Mouse (Mus musculus): ENCODE results near the gene Pfn3. TPM values are rescaled to one million over a fixed set of nuclear protein-coding genes. Genes with fewer than 3 reads are reported as not detected.

The Pfn3 gene
- not detected for polyA plus RNA-seq (2015; fragmentation: Illumina TruSeq; extraction: RNeasy Lipid Tissue Mini Kit (QIAGEN cat#74804); ENCODE audit: insufficient read depth, low replicate concordance)

DNA sequence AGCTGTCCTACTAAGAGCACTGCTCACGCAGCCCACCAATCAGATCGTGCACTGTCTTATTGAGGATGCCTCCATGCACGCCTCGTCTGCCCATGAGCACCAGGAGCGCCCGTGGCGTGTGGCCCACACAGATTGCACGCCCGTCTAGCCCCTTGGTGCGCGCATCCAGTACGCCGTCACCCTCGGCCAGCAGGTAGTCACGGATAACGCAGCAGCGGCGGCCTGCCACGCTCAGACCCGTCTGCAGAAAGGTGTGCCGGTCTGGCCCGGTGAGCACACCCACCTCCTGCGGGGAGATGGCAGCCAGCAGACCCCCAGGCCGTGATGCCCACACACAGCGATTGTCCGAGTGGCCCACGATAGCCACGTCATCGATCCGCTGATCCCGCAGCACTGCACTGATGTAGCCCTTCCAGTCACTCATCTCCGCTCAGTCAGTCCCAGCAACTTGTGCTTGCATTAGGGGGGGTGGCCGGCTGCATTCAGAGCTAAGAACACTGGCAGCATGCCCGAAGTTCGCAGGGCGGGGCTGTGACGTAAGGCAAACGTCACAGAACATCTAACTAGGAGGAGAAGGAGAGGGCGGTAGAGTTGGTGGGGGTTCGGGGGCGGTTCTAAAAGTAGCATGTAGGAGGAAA is at the start of gene Pfn3:
Pfn3 (minus strand) TSS at position 490 of the 638 bp plus-strand sequence.

DNA sequence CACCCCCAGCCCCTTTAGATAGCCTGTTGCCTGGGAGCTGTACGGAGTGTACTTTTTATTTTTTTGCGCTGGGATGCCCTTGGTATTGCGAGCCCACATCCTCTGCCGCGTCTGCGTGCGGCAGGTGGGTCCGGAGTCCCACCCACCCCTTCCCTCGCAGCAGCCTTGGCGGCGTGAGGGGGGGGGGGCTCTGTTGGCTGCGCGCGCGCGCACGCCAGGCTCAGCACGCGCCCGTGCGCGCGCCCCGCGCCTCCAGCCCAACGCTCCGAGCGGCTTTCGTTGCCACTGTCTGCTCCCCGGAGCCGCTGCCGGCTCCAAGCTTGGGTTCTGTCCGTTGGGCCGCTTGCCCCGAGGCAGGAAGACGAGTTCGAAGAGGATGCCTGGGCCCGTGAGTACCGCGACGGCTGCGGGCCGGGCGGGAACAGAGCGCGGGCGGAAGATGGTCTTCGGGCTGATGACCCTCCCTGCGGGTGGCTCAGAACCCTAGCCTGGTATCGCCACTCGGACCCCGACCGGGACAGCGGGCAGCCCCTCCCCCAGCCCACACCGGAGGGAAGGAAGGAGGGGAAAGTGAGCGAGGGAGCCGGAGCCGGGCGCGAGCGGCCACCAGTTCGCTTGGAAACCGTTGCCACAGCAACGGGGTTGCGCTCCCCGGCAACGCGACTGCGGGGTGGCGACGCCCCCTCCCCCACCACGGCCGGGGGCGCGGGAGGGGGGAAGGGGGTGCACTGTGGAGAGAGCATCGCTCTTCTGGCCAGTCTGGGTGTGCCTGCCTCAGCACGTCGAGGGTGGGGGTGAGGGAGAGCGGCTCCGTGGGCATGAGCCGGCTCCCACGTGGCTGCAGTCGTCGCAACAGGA is 49.2 kb upstream of the Pfn3 start, which contains the start of gene Prr7:
Prr7 (plus strand) TSS at position 241 of the 858 bp plus-strand sequence.

DNA sequence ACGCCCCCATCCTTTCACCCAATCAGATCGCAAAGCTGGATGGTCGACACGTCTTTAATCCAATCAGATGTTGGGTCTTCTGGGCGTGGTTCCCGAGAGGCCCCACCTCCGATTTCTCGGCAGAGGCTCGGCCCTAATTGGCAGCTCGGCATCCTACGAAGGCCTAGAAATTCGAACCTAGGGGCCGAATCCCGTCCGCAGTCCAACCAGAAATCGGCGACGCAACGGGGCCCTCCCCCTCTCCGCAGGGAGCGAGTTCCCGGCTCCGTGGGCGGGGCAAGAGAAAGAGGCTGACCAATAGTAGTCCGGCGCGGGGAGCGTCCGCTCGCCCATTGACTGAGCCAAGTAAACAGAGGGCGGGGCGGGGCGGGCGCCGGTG is 29.9 kb upstream of the Pfn3 start, which contains the start of gene Grk6:
Grk6 (plus strand) TSS at position 136 of the 379 bp plus-strand sequence.

DNA sequence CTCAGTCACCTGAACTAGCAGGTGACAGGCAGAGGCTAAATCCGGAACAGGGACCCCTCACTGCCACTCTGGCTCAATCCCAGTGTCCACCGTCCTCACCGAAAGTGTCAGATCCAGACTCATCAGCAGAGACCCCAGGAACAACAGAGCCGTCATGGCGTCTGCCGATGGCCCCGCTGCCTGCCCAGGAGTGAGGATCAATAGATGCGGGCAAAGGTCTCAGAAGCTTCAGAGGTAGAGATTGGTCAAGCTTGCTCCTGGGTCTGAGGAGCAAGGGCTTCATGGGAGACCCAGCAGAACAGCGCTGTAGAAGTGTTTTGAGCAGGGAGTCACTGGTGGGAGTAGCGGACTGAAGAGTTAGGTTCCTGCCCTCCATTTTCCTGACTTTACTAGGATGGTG is 11.6 kb upstream of the Pfn3 start, which contains the start of gene F12:
F12 (minus strand) TSS at position 181 of the 400 bp plus-strand sequence.

DNA sequence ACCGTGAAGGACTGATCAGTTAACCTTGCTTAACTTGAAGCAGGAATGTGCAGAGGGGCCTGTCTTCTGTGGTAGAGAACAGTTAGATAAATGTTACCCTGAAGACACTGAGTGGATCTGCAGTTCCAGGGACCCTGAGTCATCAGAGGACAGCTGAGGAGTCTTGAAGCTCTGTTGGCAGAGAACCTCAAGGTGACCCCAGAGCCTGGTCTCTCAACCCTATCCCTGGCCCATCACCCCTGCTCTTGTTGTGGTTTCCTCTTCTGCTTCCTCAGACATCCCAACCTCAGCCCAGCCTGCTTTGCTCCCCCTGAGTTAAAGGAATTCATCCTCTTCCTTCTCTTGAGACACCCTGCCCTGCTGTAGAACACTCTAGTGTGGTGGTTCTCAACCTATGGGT is 16.9 kb downstream of the Pfn3 start, which contains the start of gene Slc34a1:
Slc34a1 (plus strand) TSS at position 100 of the 400 bp plus-strand sequence.

DNA sequence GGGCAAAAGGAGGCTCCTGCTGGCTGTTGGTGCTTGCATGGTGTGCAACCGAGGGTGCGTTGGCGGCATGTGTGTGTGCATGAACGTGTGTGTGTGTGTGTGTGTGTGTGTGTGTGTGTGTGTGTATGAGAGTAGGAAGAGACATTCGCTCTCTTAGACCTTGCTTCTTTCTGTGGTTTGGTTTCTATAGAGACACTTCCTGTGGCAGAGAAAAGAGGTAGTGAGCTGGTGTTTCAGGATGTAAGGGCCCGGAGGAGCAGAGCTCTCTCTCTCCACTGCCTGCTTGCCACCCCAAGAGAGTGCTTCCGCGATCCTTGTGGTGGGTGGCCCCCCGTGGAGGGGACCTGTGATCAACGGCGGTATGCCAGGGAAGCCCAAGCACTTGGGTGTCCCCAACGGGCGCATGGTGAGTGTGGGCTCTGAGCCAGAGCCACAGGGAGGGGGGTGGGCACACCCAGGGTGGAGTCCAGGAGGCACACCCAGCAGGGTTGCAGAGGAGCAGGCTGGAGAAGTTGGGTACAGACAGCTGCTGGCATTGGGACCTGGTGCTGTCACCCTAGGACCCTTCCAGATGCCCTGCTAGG is 45.4 kb downstream of the Pfn3 start, which contains the start of gene Rgs14:
Rgs14 (plus strand) TSS at position 202 of the 584 bp plus-strand sequence.

Other genes with a start within 250 kb of the Pfn3 start
- gene Nsd1, start 205.4 kb downstream of the Pfn3 start, polyA plus RNA-seq (2015; fragmentation: Illumina TruSeq; extraction: RNeasy Lipid Tissue Mini Kit (QIAGEN cat#74804); ENCODE audit: insufficient read depth, low replicate concordance) = 106 TPM
- 61.8 TPM for gene Prelid1, start 94.7 kb downstream of the Pfn3 start, polyA plus RNA-seq (2015; fragmentation: Illumina TruSeq; extraction: RNeasy Lipid Tissue Mini Kit (QIAGEN cat#74804); ENCODE audit: insufficient read depth, low replicate concordance)
- gene Rab24, start 93.3 kb downstream of the Pfn3 start, polyA plus RNA-seq (2015; fragmentation: Illumina TruSeq; extraction: RNeasy Lipid Tissue Mini Kit (QIAGEN cat#74804); ENCODE audit: insufficient read depth, low replicate concordance) = 61.8 TPM
- 2.1 TPM for gene Mxd3, start 85.4 kb downstream of the Pfn3 start, polyA plus RNA-seq (2015; fragmentation: Illumina TruSeq; extraction: RNeasy Lipid Tissue Mini Kit (QIAGEN cat#74804); ENCODE audit: insufficient read depth, low replicate concordance)
- 46.1 TPM for gene Lman2, start 52.4 kb downstream of the Pfn3 start, polyA plus RNA-seq (2015; fragmentation: Illumina TruSeq; extraction: RNeasy Lipid Tissue Mini Kit (QIAGEN cat#74804); ENCODE audit: insufficient read depth, low replicate concordance)
- gene Rgs14, start 45.5 kb downstream of the Pfn3 start, polyA plus RNA-seq (2015; fragmentation: Illumina TruSeq; extraction: RNeasy Lipid Tissue Mini Kit (QIAGEN cat#74804); ENCODE audit: insufficient read depth, low replicate concordance) = 26.6 TPM
- not detected for gene Slc34a1, start 17.0 kb downstream of the Pfn3 start, polyA plus RNA-seq (2015; fragmentation: Illumina TruSeq; extraction: RNeasy Lipid Tissue Mini Kit (QIAGEN cat#74804); ENCODE audit: insufficient read depth, low replicate concordance)
- 0.11 TPM for gene F12, start 11.6 kb upstream of the Pfn3 start, polyA plus RNA-seq (2015; fragmentation: Illumina TruSeq; extraction: RNeasy Lipid Tissue Mini Kit (QIAGEN cat#74804); ENCODE audit: insufficient read depth, low replicate concordance)
- 155 TPM for gene Grk6, start 29.8 kb upstream of the Pfn3 start, polyA plus RNA-seq (2015; fragmentation: Illumina TruSeq; extraction: RNeasy Lipid Tissue Mini Kit (QIAGEN cat#74804); ENCODE audit: insufficient read depth, low replicate concordance)
- gene Prr7, start 49.0 kb upstream of the Pfn3 start, polyA plus RNA-seq (2015; fragmentation: Illumina TruSeq; extraction: RNeasy Lipid Tissue Mini Kit (QIAGEN cat#74804); ENCODE audit: insufficient read depth, low replicate concordance) = not detected
- gene Dbn1, start 72.9 kb upstream of the Pfn3 start, polyA plus RNA-seq (2015; fragmentation: Illumina TruSeq; extraction: RNeasy Lipid Tissue Mini Kit (QIAGEN cat#74804); ENCODE audit: insufficient read depth, low replicate concordance) = 4.8 TPM
- 7.7 TPM for gene Pdlim7, start 98.4 kb upstream of the Pfn3 start, polyA plus RNA-seq (2015; fragmentation: Illumina TruSeq; extraction: RNeasy Lipid Tissue Mini Kit (QIAGEN cat#74804); ENCODE audit: insufficient read depth, low replicate concordance)
- 51.4 TPM for gene Dok3, start 114.1 kb upstream of the Pfn3 start, polyA plus RNA-seq (2015; fragmentation: Illumina TruSeq; extraction: RNeasy Lipid Tissue Mini Kit (QIAGEN cat#74804); ENCODE audit: insufficient read depth, low replicate concordance)
- 33.1 TPM for gene Ddx41, start 121.4 kb upstream of the Pfn3 start, polyA plus RNA-seq (2015; fragmentation: Illumina TruSeq; extraction: RNeasy Lipid Tissue Mini Kit (QIAGEN cat#74804); ENCODE audit: insufficient read depth, low replicate concordance)
- gene Fam193b, start 155.9 kb upstream of the Pfn3 start, polyA plus RNA-seq (2015; fragmentation: Illumina TruSeq; extraction: RNeasy Lipid Tissue Mini Kit (QIAGEN cat#74804); ENCODE audit: insufficient read depth, low replicate concordance) = 63.6 TPM
- 85.5 TPM for gene Tmed9, start 158.5 kb upstream of the Pfn3 start, polyA plus RNA-seq (2015; fragmentation: Illumina TruSeq; extraction: RNeasy Lipid Tissue Mini Kit (QIAGEN cat#74804); ENCODE audit: insufficient read depth, low replicate concordance)
- 15.3 TPM for gene B4galt7, start 184.7 kb upstream of the Pfn3 start, polyA plus RNA-seq (2015; fragmentation: Illumina TruSeq; extraction: RNeasy Lipid Tissue Mini Kit (QIAGEN cat#74804); ENCODE audit: insufficient read depth, low replicate concordance)
- gene Caml, start 207.8 kb upstream of the Pfn3 start, polyA plus RNA-seq (2015; fragmentation: Illumina TruSeq; extraction: RNeasy Lipid Tissue Mini Kit (QIAGEN cat#74804); ENCODE audit: insufficient read depth, low replicate concordance) = 43.9 TPM
- gene Ddx46, start 219.8 kb upstream of the Pfn3 start, polyA plus RNA-seq (2015; fragmentation: Illumina TruSeq; extraction: RNeasy Lipid Tissue Mini Kit (QIAGEN cat#74804); ENCODE audit: insufficient read depth, low replicate concordance) = 126 TPM

Data from spleen, adult 10 weeks (tissue).